Mouse (Mus musculus): ENCODE measurements around the gene Fbln2. TPM values are rescaled to one million over a fixed set of nuclear protein-coding genes. Genes with fewer than 3 reads are reported as not detected.

Fbln2 gene
- polyA plus RNA-seq, 1 experiment from 2014 or later: 6.2 TPM

- H3K36me3 ChIP-seq (replicated peaks): no peaks in the 10 kb centered on the region
- H3K27me3 ChIP-seq: peaks cover 10% of the 10 kb centered on the region
- no peak overlapping the region for H3K9ac ChIP-seq
- H3K4me3 ChIP-seq (replicated peaks): no peak overlapping the region
- no peak overlapping the region for H3K4me2 ChIP-seq
- no peak overlapping the region for H3K27ac ChIP-seq (replicated peaks)
- WGBS (ENCODE audit: insufficient replicate concordance): 43% methylated on average over 2 of the region's 2 CpGs
- peaks cover 15% of the 10 kb centered on the region for H3K4me1 ChIP-seq (replicated peaks)
- no peak for ATAC-seq (ENCODE audit: insufficient read depth)
- no peaks in the 10 kb centered on the region for H3K9me3 ChIP-seq (replicated peaks)
Measured at GRCm38 (mm10) chr6:91181320-91181719, 30.9 kb upstream of the Fbln2 start.

GRCm38 (mm10) chr6:91182075-91182490 lies 30.2 kb upstream of the Fbln2 start:
- H3K4me2 ChIP-seq: no peak overlapping the region
- H3K4me1 ChIP-seq (replicated peaks): peaks cover 15% of the 10 kb centered on the region
- H3K27me3 ChIP-seq: peaks cover 10% of the 10 kb centered on the region
- H3K9me3 ChIP-seq (replicated peaks): no peaks in the 10 kb centered on the region
- H3K36me3 ChIP-seq (replicated peaks): no peaks in the 10 kb centered on the region
- no peak overlapping the region for H3K4me3 ChIP-seq (replicated peaks)
- H3K9ac ChIP-seq: no peak overlapping the region
- 55% methylated on average over 4 of the region's 4 CpGs for WGBS (ENCODE audit: insufficient replicate concordance)
- no peak overlapping the region for H3K27ac ChIP-seq (replicated peaks)
- ATAC-seq (ENCODE audit: insufficient read depth): no peak

- 3% methylated on average over 1 of the region's 1 CpGs for WGBS (ENCODE audit: insufficient replicate concordance)
- no peak overlapping the region for H3K4me3 ChIP-seq (replicated peaks)
- H3K9me3 ChIP-seq (replicated peaks): no peaks in the 10 kb centered on the region
- no peak for ATAC-seq (ENCODE audit: insufficient read depth)
- H3K4me1 ChIP-seq (replicated peaks): peaks cover 13% of the 10 kb centered on the region
- H3K27ac ChIP-seq (replicated peaks): no peak overlapping the region
- H3K27me3 ChIP-seq: peaks cover 10% of the 10 kb centered on the region
- no peak overlapping the region for H3K4me2 ChIP-seq
- no peak overlapping the region for H3K9ac ChIP-seq
- no peaks in the 10 kb centered on the region for H3K36me3 ChIP-seq (replicated peaks)
Measured at GRCm38 (mm10) chr6:91183041-91183440, 29.2 kb upstream of the Fbln2 start.

GRCm38 (mm10) chr6:91183980-91184379 lies 28.3 kb upstream of the Fbln2 start:
- 38% methylated on average over 2 of the region's 2 CpGs for WGBS (ENCODE audit: insufficient replicate concordance)
- peaks cover 10% of the 10 kb centered on the region for H3K27me3 ChIP-seq
- no peak for ATAC-seq (ENCODE audit: insufficient read depth)

GRCm38 (mm10) chr6:91184776-91185175 lies 27.5 kb upstream of the Fbln2 start:
- Histone ChIP-seq H3K9me3 (replicated peaks) (no peaks in the 10 kb centered on the region), H3K4me2 (no peak overlapping the region), H3K36me3 (replicated peaks) (no peaks in the 10 kb centered on the region), H3K27me3 (peaks cover 10% of the 10 kb centered on the region), H3K4me1 (replicated peaks) (peaks cover 9% of the 10 kb centered on the region), H3K27ac (replicated peaks) (no peak overlapping the region), H3K4me3 (replicated peaks) (no peak overlapping the region), H3K9ac (no peak overlapping the region)
- ATAC-seq (ENCODE audit: insufficient read depth): no peak
- 50% methylated on average over 3 of the region's 3 CpGs for WGBS (ENCODE audit: insufficient replicate concordance)

More at GRCm38 (mm10) chr6:91183980-91184379, 28.3 kb upstream of the Fbln2 start:
- H3K27ac ChIP-seq (replicated peaks): no peak overlapping the region
- no peak overlapping the region for H3K9ac ChIP-seq
- no peaks in the 10 kb centered on the region for H3K9me3 ChIP-seq (replicated peaks)
- H3K4me1 ChIP-seq (replicated peaks): peaks cover 10% of the 10 kb centered on the region
- no peak overlapping the region for H3K4me3 ChIP-seq (replicated peaks)
- no peaks in the 10 kb centered on the region for H3K36me3 ChIP-seq (replicated peaks)
- no peak overlapping the region for H3K4me2 ChIP-seq

- H3K27me3 ChIP-seq: peaks cover 10% of the 10 kb centered on the region
- ATAC-seq (ENCODE audit: insufficient read depth): no peak
- no peak overlapping the region for H3K27ac ChIP-seq (replicated peaks)
- no peaks in the 10 kb centered on the region for H3K36me3 ChIP-seq (replicated peaks)
- no peak overlapping the region for H3K4me3 ChIP-seq (replicated peaks)
- no peaks in the 10 kb centered on the region for H3K9me3 ChIP-seq (replicated peaks)
- WGBS (ENCODE audit: insufficient replicate concordance): 69% methylated on average over 5 of the region's 5 CpGs
- no peak overlapping the region for H3K4me2 ChIP-seq
- no peak overlapping the region for H3K9ac ChIP-seq
- H3K4me1 ChIP-seq (replicated peaks): peaks cover 7% of the 10 kb centered on the region; the same call in 1 of the 2 replicates
Measured at GRCm38 (mm10) chr6:91185502-91185901, 26.8 kb upstream of the Fbln2 start.

GRCm38 (mm10) chr6:91186161-91186931 lies 25.9 kb upstream of the Fbln2 start:
- WGBS (ENCODE audit: insufficient replicate concordance): 46% methylated on average over 4 of the region's 4 CpGs
- H3K9me3 ChIP-seq (replicated peaks): no peaks in the 10 kb centered on the region
- ATAC-seq (ENCODE audit: insufficient read depth): no peak
- no peaks in the 10 kb centered on the region for H3K36me3 ChIP-seq (replicated peaks)
- H3K4me3 ChIP-seq (replicated peaks): no peak overlapping the region
- no peak overlapping the region for H3K4me2 ChIP-seq
- H3K27ac ChIP-seq (replicated peaks): no peak overlapping the region
- peaks cover 6% of the 10 kb centered on the region for H3K27me3 ChIP-seq
- H3K4me1 ChIP-seq (replicated peaks): peaks cover 7% of the 10 kb centered on the region; the same call in 1 of the 2 replicates
- no peak overlapping the region for H3K9ac ChIP-seq

- no peak for ATAC-seq (ENCODE audit: insufficient read depth)
- H3K27me3 ChIP-seq: peaks cover 3% of the 10 kb centered on the region; the same call in 1 of the 2 replicates
- H3K4me1 ChIP-seq (replicated peaks): peaks cover 7% of the 10 kb centered on the region; the same call in 1 of the 2 replicates
- no peak overlapping the region for H3K4me3 ChIP-seq (replicated peaks)
- H3K9me3 ChIP-seq (replicated peaks): no peaks in the 10 kb centered on the region
- no peaks in the 10 kb centered on the region for H3K36me3 ChIP-seq (replicated peaks)
- H3K27ac ChIP-seq (replicated peaks): no peak overlapping the region
- H3K4me2 ChIP-seq: no peak overlapping the region
- 63% methylated on average over 6 of the region's 6 CpGs for WGBS (ENCODE audit: insufficient replicate concordance)
- H3K9ac ChIP-seq: no peak overlapping the region
Measured at GRCm38 (mm10) chr6:91186934-91187333, 25.3 kb upstream of the Fbln2 start.

- no peak overlapping the region for H3K9ac ChIP-seq
- no peaks in the 10 kb centered on the region for H3K9me3 ChIP-seq (replicated peaks)
- 65% methylated on average over 3 of the region's 3 CpGs for WGBS (ENCODE audit: insufficient replicate concordance)
- H3K4me1 ChIP-seq (replicated peaks): peaks cover 15% of the 10 kb centered on the region
- no peaks in the 10 kb centered on the region; the same call in 1 of the 2 replicates for H3K27me3 ChIP-seq
- no peak overlapping the region for H3K27ac ChIP-seq (replicated peaks)
- no peak overlapping the region for H3K4me3 ChIP-seq (replicated peaks)
- H3K36me3 ChIP-seq (replicated peaks): no peaks in the 10 kb centered on the region
- no peak overlapping the region for H3K4me2 ChIP-seq
- no peak for ATAC-seq (ENCODE audit: insufficient read depth)
Measured at GRCm38 (mm10) chr6:91187871-91188270, 24.4 kb upstream of the Fbln2 start.

GRCm38 (mm10) chr6:91189971-91190370 lies 22.3 kb upstream of the Fbln2 start:
- Histone ChIP-seq H3K36me3 (replicated peaks) (no peaks in the 10 kb centered on the region), H3K27me3 (no peaks in the 10 kb centered on the region; the same call in 1 of the 2 replicates), H3K4me1 (replicated peaks) (peaks cover 13% of the 10 kb centered on the region), H3K4me3 (replicated peaks) (no peak overlapping the region), H3K9ac (no peak overlapping the region), H3K4me2 (no peak overlapping the region), H3K27ac (replicated peaks) (no peak overlapping the region), H3K9me3 (replicated peaks) (no peaks in the 10 kb centered on the region)
- ATAC-seq (ENCODE audit: insufficient read depth): no peak
- WGBS (ENCODE audit: insufficient replicate concordance): 70% methylated on average over 6 of the region's 6 CpGs

- Histone ChIP-seq H3K4me2 (no peak overlapping the region), H3K9me3 (replicated peaks) (no peaks in the 10 kb centered on the region), H3K9ac (no peak overlapping the region), H3K27ac (replicated peaks) (no peak overlapping the region), H3K36me3 (replicated peaks) (no peaks in the 10 kb centered on the region), H3K4me3 (replicated peaks) (no peak overlapping the region), H3K4me1 (replicated peaks) (peaks cover 13% of the 10 kb centered on the region), H3K27me3 (no peaks in the 10 kb centered on the region; the same call in 1 of the 2 replicates)
- ATAC-seq (ENCODE audit: insufficient read depth): no peak
- 42% methylated on average over 2 of the region's 2 CpGs for WGBS (ENCODE audit: insufficient replicate concordance)
Measured at GRCm38 (mm10) chr6:91191465-91191864, 20.8 kb upstream of the Fbln2 start.
